Mouse (Mus musculus): ENCODE measurements around the gene Rassf3.

Rassf3 gene

GRCm38 (mm10) chr10:121429581-121429980 lies 46.6 kb downstream of the Rassf3 start:
- no peak for DNase-seq

GRCm38 (mm10) chr10:121429089-121429488 lies 47.1 kb downstream of the Rassf3 start:
- no peak for DNase-seq

GRCm38 (mm10) chr10:121428011-121428711 lies 48.0 kb downstream of the Rassf3 start:
- no peak for DNase-seq

- DNase-seq = peak in 1 of 2 experiments; percentile 80
Measured at GRCm38 (mm10) chr10:121427136-121427535, 49.0 kb downstream of the Rassf3 start.

- no peak for DNase-seq
Measured at GRCm38 (mm10) chr10:121426458-121427070, 49.6 kb downstream of the Rassf3 start.

GRCm38 (mm10) chr10:121425506-121426025 lies 50.6 kb downstream of the Rassf3 start:
- no peak for DNase-seq

- no peak for DNase-seq
Measured at GRCm38 (mm10) chr10:121425079-121425478, 51.1 kb downstream of the Rassf3 start.

GRCm38 (mm10) chr10:121424455-121424854 lies 51.7 kb downstream of the Rassf3 start:
- no peak for DNase-seq

GRCm38 (mm10) chr10:121423541-121424349 lies 52.4 kb downstream of the Rassf3 start:
- DNase-seq = peak; percentile 70 to 71

GRCm38 (mm10) chr10:121422294-121422693 lies 53.9 kb downstream of the Rassf3 start:
- DNase-seq = no peak

- no peak for DNase-seq
Measured at GRCm38 (mm10) chr10:121421657-121422290, 54.4 kb downstream of the Rassf3 start.

GRCm38 (mm10) chr10:121421023-121421422 lies 55.1 kb downstream of the Rassf3 start:
- DNase-seq = no peak

- peak in 1 of 2 experiments; percentile 40 for DNase-seq
Measured at GRCm38 (mm10) chr10:121419640-121420470, 56.3 kb downstream of the Rassf3 start.

GRCm38 (mm10) chr10:121418835-121419234 lies 57.3 kb downstream of the Rassf3 start:
- DNase-seq = no peak

- DNase-seq = no peak
Measured at GRCm38 (mm10) chr10:121414127-121414526, 62.0 kb downstream of the Rassf3 start.

GRCm38 (mm10) chr10:121412824-121413223 lies 63.3 kb downstream of the Rassf3 start:
- DNase-seq = no peak

GRCm38 (mm10) chr10:121411721-121412455 lies 64.3 kb downstream of the Rassf3 start:
- DNase-seq = no peak

- DNase-seq = peak; percentile 66 to 71
Measured at GRCm38 (mm10) chr10:121409717-121410116, 66.4 kb downstream of the Rassf3 start.

GRCm38 (mm10) chr10:121403946-121404345 lies 72.2 kb downstream of the Rassf3 start:
- no peak for DNase-seq

GRCm38 (mm10) chr10:121403104-121403503 lies 73.0 kb downstream of the Rassf3 start:
- DNase-seq = no peak

GRCm38 (mm10) chr10:121401005-121401404 lies 75.1 kb downstream of the Rassf3 start:
- DNase-seq = no peak
